Mouse (Mus musculus) urinary bladder, postnatal 14 days (tissue): Measurements from ENCODE around the gene Spata17.
A peak's percentile ranks its signal among the peaks of the same experiment; 100 is the strongest.
"Not testable (repeated sequence)": the region's sequence is repeated elsewhere in the genome, so short reads cannot be mapped to it uniquely, and the experiment has no call there.

Source experiments
- DNase-seq: peaks from one replicate; pipeline ENCODE4 v3.0.0; 2021; ENCODE audit warnings: low spot score

Gene Spata17

GRCm38 (mm10) chr1:187175991-187176390, 39.3 kb downstream of the Spata17 start:
- no peak for DNase-seq

GRCm38 (mm10) chr1:187170361-187170760, 44.9 kb downstream of the Spata17 start:
- no peak for DNase-seq

DNA sequence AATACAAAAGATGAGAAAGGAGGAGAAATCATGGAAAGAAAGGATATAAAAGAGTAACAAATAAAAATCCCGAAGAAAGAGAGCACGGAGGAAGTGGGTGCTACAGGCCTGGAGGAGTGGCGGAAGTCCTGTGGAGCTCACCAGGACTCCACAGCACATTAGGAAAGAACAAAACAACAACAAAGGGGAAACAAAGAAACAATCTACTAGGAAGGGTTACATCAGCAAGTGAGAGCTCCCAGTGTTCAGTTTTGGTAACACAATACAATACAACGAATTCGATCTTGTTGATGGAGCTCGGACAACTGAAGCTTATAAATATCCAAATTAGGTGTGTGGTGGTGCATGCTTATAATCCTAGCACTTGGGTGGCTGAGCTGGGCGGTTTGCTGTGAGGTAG, 45.6 kb downstream of the Spata17 start:
- no peak for DNase-seq

- no peak for DNase-seq
Measured at GRCm38 (mm10) chr1:187163571-187163970, 51.7 kb downstream of the Spata17 start.

GRCm38 (mm10) chr1:187155658-187156057, 59.6 kb downstream of the Spata17 start:
- no peak for DNase-seq

GRCm38 (mm10) chr1:187153681-187154080, 61.6 kb downstream of the Spata17 start:
- no peak for DNase-seq

GRCm38 (mm10) chr1:187152571-187152970, 62.7 kb downstream of the Spata17 start:
- no peak for DNase-seq

DNA sequence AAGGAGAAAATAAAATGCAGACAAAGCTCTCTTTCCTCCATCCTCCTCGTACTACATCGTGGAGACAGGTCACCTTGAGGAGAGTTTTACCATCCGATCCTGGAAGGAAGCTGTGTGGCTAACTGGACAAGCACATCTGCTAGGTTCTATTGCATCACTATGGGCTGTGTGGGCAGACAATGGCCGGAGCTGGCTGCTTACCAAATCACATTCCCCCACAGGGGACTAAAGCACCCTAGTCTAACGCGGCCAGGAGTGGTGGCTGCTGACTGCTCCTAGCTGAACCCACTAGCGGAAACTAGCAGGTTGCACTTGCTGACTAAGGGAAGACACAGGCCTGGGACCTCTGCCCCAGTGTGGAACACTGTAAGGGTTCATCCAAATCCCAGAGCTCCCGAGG, 72.3 kb downstream of the Spata17 start:
- no peak for DNase-seq

DNA sequence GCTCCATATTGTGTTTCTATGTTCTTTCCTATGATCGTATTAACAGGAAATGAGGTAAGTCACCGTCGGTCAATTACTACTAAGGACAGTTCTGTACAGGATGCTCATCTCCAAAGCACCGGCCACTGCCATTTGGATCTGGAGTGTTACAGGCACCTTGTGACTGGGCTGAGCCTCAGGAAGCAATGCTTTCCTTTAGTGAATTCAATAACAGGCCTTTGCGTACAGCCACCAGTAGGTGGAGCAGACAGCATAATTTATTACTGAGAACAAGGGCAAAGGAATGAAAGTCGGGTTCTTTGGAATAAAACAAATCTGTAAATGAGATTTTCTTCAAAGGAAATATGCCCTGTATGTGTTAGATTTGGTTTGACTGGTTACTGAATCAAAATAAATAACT, 77.8 kb downstream of the Spata17 start:
- peak; percentile 59 for DNase-seq

GRCm38 (mm10) chr1:187135887-187136286, 79.4 kb downstream of the Spata17 start:
- DNase-seq: no peak

- no peak for DNase-seq
Measured at GRCm38 (mm10) chr1:187133841-187134240, 81.4 kb downstream of the Spata17 start.

GRCm38 (mm10) chr1:187132348-187132747, 82.9 kb downstream of the Spata17 start:
- no peak for DNase-seq

DNA sequence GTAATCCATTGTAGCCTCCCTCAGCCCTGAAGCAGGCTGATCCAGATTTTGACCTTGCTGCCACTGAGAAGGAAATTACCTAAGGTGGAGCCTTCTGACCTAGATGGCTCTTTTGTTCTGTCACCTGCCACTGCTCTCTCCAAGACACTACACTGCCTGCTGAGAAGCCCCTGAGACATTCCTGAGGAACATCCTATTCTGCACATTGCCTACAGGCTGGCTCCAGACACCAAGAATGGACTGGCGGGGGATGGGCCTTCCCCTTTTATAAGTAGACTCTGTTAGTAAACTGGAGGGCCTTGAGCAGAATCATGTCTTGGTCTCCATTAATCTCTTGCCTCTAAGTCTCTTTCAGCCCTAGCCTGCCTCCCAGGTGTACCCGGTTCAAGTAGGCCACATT, 87.7 kb downstream of the Spata17 start:
- not testable (repeated sequence) for DNase-seq

- DNase-seq: no peak
Measured at GRCm38 (mm10) chr1:187125733-187126132, 89.5 kb downstream of the Spata17 start.

GRCm38 (mm10) chr1:187124967-187125366, 90.3 kb downstream of the Spata17 start:
- DNase-seq: no peak

DNA sequence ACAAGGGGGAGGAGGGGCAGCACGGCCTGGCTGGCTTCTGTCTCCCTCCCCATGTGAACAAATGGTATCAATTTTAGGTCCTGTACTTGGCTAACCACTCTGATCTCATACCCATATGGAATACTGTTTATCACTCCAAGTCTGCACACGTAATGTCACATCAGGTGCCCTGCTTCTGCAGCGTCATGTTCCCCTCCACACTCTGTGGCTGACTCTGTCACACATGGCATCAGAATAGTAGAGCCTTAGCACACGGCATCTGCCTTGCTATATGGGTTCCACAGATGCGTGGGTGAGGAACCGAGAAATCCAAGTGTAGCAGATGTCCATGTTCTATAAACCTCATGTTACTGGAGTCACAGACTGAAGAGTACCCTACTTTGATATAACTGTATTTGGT, 96.0 kb downstream of the Spata17 start:
- no peak for DNase-seq

GRCm38 (mm10) chr1:187118108-187118507, 97.2 kb downstream of the Spata17 start:
- no peak for DNase-seq

- no peak for DNase-seq
Measured at GRCm38 (mm10) chr1:187113716-187114115, 101.5 kb downstream of the Spata17 start.

DNA sequence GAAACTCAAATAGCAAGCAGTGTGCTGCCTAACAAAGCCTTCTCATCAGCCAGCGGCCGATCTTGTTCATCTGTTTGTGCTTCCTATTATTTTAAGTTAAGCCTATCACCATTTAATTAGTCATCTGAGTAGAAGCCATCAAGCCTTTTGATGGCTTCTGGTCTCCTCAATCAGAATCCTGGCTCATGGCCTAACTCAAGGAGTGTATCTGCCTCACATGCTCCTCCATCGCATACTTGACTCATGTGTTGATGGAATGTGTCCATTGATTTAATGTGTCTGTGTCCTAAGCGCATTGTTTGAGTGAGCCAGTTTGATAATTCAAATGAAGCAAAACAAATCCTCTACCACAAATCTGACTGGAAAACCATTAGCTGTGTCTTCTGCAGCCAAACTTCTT, 113.1 kb downstream of the Spata17 start:
- DNase-seq: no peak

GRCm38 (mm10) chr1:187101202-187101601, 114.1 kb downstream of the Spata17 start:
- no peak for DNase-seq

- no peak for DNase-seq
Measured at GRCm38 (mm10) chr1:187100624-187101023, 114.6 kb downstream of the Spata17 start.

DNA sequence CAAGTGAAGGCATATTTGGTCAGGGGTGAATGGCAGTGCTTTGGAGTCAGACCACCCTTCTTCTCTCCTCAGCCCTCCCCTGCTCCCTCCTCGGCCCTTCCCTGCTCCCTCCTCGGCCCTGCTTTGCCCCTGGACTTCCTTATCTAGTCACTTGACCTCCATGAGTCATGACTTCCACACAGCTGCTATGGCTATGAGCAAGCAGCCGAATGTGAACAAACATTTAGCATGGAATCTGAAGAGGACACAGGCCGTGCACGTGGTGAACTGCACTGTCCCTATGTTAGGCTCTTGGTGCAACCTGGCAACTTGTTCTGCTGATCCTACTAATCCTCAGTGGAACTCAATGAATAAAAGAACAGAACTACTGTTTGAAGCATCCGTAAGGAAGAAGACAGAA, 117.0 kb downstream of the Spata17 start:
- no peak for DNase-seq

DNA sequence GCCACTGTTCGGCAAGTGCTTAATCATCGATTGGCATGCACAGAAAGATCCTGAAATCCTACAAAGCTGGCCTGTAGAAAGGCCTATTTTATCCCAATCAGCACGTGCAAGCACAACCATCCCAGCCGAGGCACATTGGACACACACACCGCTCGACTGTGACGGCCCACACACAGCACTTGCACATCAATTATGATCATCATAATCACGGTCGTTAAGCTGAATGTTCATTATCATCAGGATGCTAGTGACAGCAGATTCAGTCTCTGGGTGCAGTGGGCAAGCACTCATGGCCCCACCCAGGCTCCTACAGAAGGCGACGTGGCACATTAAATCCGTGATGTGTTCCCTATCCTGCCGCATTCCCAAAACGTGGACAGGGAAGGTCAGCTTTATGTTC, 122.7 kb downstream of the Spata17 start:
- DNase-seq: no peak

DNA sequence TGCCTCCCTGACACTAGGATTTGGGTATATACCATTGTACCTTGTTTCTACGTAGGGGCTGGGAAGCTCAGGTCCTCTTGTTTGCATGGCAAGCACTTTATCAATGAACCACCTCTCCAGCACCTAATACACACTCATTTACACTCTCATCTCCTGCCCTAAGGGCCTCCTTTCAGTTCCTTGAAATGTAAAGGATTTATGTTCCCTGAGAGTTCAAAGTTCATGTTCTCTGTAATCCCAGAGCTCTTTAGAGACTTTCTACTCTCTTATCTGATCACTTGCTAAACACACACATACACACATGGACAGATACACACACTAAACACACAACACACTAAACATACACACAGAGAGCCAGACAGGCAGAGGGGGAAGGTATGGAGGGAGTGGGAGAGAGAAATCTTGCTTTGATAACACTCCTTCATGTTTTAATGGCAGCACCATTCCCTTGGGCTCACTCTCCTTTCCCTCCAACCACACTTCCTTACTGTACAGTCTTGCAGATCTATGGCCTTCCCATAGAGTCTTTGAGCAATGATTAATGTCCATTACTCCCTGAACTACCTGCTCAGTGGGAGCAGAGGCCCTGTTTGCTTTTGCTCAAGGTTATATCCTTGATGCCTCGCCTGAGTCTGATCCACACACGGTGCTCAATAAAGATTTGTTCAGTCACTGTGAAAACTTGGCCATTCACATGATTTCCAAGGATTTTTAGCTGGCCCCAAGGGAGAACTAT, 126.4 kb downstream of the Spata17 start:
- DNase-seq: no peak
